Mouse (Mus musculus): Measurements from ENCODE around the gene Gm20547.

Gene Gm20547

DNA sequence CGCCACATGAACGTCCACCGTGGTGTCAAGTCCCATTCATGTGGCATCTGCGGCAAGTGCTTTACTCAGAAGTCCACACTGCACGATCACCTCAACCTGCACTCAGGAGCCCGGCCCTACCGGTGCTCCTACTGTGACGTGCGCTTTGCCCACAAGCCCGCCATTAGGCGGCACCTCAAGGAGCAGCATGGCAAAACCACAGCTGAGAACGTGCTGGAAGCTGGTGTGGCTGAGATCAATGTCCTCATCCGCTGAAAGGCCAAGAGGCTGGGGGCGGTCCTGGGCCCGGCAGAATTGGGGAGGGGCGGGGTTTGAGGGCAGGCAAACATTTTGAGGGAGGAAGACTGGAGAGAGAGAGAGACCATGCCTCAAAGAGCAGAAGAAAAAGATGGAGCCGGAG, 14.5 kb upstream of the Gm20547 start:
- DNase-seq (ENCODE audit: low spot score in 2 of 2): no peak

DNA sequence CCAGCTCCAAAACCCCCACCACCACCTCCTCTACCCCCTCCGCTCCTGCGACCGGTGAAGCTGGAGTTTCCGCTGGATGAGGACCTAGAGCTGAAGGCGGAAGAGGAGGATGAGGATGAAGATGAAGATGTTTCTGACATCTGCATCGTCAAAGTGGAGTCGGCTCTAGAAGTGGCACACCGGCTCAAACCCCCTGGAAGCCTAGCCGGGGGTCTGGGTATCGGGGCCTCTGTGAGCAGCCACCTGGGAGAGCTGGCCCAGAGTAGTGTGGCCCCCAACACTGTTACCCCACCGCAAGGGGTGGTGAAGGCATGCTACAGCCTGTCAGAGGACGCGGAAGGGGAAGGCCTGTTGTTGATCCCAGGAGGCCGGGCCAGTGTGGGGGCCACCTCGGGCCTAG, 13.9 kb upstream of the Gm20547 start:
- no peak for DNase-seq (ENCODE audit: low spot score in 2 of 2)

DNA sequence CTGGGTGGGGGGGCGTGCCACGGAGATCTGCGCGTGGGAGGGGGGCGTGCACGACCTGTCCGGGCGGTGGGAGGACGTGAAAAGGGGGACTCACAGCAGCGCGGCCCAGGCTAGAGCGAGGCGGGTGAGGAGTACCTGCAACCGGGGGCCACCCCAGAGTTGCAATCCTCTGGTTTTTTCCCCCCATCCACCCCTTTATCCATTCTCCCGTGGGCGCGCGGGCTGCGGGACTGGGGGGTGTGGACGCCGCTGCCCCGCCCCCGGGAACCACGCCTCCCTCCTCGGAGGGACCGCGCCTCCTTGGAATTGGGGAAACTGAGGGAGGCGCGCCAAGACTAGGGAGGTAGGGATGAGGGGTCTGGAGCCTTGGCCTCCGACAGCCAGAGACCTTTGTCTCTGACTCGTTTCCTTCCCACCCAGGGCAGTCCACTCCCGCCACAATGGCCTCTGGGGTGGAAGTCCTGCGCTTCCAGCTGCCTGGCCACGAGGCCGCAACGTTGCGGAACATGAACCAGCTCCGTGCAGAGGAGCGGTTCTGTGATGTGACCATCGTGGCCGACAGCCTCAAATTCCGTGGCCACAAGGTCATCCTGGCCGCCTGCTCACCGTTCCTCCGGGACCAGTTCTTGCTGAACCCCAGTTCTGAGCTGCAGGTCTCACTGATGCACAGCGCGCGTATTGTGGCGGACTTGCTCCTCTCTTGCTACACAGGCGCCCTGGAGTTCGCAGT, 13.1 kb upstream of the Gm20547 start:
- peak; percentile 30 to 56 for DNase-seq (ENCODE audit: low spot score in 2 of 2)

- DNase-seq (ENCODE audit: low spot score in 2 of 2): peak; percentile 85 to 93
Observed at GRCm38 (mm10) chr17:34894074-34894597, 12.3 kb upstream of the Gm20547 start.

- DNase-seq (ENCODE audit: low spot score in 2 of 2): no peak
Observed at GRCm38 (mm10) chr17:34893072-34893824, 11.4 kb upstream of the Gm20547 start.

DNA sequence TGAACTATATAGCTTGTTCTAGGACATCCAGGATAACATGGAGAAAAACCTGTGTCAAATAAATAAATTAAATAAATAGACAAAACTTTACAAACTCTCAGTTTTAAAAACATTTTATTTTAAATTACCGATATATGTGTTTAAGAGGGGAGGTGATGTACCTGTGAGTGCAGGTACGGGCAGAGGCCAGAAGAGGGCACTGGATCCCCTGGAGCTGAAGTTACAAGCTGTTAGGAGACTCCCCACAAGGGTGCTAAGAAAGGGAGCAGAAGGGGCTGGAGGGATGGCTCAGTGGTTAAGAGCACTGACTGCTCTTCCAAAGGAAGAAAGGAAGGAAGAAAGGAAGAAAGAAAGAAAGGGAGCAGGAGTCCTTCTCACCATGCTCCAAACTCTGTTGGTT, 9.5 kb upstream of the Gm20547 start:
- DNase-seq (ENCODE audit: low spot score in 2 of 2): no peak

DNA sequence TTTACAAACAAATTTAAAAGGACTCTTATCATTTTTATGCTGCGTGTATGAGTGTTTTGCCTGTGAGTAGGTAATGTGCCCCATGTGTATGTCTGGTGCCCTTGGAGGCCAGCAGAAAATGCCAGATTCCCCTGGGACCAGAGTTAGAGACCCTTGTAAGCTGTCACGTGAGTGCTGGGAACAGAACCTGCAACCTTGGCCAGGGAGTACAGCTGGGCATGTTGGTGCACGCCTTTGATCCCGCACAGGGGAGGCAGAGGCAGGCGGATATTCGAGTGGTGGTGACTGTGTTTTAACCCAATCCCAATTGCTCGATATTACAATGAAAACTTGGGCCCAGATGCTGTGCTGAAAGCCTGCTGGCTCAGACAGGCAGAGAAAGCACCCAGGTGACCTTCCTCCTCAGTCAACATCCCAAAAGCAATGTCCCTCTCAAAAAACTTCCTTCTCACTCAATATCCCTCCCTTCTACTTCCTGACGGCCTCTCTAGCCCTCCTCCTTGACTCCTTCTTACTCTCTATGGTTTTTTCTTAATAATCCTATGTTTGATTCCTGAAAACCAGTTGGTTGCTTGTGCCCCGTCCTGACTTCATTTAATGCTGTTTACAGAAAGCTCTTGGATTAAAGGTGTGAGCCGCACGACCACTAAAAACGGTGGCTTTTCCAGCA, 8.4 kb upstream of the Gm20547 start:
- no peak for DNase-seq (ENCODE audit: low spot score in 2 of 2)

GRCm38 (mm10) chr17:34887942-34888341, 6.1 kb upstream of the Gm20547 start:
- DNase-seq (ENCODE audit: low spot score in 2 of 2): no peak

DNA sequence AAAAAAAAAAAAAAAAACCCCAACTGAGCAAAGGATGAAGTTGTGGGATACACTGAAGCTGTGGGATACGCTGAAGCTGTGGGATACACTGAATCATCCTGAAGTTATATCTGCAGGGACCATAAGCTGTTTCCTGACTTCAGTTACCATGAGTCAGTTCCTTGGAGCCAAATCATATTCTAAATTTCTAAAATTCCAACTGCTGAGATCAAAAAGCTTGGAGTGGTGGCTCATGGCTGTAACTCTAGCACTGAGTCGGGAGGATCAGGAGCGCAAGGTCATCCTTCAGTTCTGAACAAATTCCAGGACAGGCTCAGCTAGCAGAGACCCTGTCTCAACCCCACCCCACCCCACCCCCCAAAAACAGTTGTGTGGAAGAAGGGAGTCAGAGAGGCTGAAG, 3.8 kb upstream of the Gm20547 start:
- DNase-seq (ENCODE audit: low spot score in 2 of 2): no peak

DNA sequence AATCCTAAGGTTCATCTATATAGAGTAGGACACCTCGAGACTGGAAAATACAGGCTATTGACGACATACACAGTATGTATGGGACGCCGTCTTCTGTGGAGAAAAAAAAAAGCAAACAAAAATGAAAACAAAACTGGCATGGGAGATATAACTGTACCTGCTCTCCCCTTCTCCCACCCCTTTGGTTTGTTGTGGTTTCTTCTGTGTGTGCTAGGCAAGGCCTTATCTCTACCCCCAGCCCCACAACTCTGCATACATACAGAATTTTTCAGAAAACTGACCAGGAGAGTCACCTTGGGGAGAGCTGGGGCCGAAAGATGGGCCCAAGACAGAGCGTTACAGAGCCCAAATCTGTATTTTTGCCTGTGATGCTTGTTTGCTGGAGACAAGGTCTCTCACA, 2.9 kb upstream of the Gm20547 start:
- DNase-seq (ENCODE audit: low spot score in 2 of 2): no peak

GRCm38 (mm10) chr17:34883332-34883731, 1.5 kb upstream of the Gm20547 start:
- DNase-seq (ENCODE audit: low spot score in 2 of 2): no peak

GRCm38 (mm10) chr17:34881166-34881565, 676 bp downstream of the Gm20547 start:
- DNase-seq (ENCODE audit: low spot score in 2 of 2): no peak

DNA sequence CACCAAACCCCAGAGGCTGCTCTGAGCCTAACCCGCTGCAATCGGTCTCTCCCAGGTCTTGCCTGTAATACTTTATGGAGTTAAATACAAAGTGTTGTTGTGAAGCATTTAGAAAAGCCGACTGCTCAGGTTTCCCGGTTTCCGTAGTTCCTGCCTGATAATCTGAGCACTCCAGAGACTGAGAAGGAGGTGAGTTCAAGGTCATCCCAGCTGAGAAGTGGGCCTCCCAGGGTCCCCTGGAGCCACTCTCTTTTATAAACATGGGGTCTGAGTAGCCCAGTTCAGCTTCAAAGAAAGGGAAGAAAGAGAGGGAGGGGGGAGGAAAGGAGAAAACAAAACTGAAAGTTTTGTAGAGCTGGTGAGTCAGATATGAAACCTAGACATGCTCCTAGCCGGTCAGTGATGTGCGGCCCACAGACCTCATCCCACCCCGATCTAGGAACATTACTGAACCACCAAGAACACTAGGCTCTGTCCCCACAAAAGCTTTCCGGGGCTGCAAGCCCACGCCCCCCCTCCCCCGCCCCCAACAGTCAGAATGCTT, 2.4 kb downstream of the Gm20547 start, which contains the start of gene Zbtb12:
TSS of gene Zbtb12 (plus strand) at position 148 of the 544 bp plus-strand sequence.
- DNase-seq (ENCODE audit: low spot score in 2 of 2): no peak

DNA sequence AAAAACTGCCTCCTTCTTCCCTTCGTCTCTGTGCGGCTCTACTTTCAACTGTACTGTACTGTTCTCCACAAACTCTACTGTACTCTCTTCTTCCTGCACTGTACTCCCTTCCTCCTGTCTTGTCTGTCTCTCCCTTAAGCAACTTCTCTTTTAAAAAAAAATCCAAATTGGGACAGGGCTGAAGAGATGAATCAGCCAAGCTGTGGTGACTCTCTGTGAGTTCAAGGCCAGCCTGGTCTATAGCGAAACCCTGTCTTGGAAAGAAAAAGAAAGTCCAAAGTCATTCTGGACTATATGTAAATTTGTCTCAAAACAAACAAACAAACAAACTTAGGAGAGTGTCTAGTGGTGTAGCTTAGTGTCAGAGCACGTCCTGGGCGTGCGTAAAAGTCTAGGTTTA, 7.5 kb downstream of the Gm20547 start:
- no peak for DNase-seq (ENCODE audit: low spot score in 2 of 2)

DNA sequence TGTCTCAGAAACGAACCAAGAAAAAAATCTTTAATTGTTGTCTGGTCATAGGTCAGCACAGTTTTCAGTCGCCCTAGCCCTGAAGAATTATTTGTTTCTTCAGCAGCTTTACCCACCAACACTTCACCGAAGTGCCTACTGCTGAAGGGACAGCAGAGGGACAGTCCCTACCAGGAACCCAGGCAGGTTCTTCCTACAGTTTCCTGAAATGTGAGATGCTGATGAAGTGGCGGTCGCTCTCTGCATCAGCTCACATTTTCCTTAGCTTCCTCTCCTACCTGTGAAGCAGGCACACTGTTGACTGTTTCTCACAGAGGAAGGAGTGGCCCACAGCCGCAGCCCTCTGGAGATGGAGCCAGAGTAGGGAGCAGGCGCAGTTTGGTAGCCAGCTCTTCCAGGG, 15.9 kb downstream of the Gm20547 start:
- no peak for DNase-seq (ENCODE audit: low spot score in 2 of 2)

- DNase-seq (ENCODE audit: low spot score in 2 of 2): no peak
Observed at GRCm38 (mm10) chr17:34862416-34863081, 19.3 kb downstream of the Gm20547 start, which contains the start of gene Cfb. Gene Cfb (minus strand): TSS chr17:34862518.

- peak in 1 of 2 experiments; percentile 40 for DNase-seq (ENCODE audit: low spot score in 2 of 2)
Observed at GRCm38 (mm10) chr17:34861704-34862415, 20.0 kb downstream of the Gm20547 start.

- no peak for DNase-seq (ENCODE audit: low spot score in 2 of 2)
Observed at GRCm38 (mm10) chr17:34860514-34860913, 21.3 kb downstream of the Gm20547 start.

- DNase-seq (ENCODE audit: low spot score in 2 of 2): no peak
Observed at GRCm38 (mm10) chr17:34858670-34859069, 23.2 kb downstream of the Gm20547 start.

DNA sequence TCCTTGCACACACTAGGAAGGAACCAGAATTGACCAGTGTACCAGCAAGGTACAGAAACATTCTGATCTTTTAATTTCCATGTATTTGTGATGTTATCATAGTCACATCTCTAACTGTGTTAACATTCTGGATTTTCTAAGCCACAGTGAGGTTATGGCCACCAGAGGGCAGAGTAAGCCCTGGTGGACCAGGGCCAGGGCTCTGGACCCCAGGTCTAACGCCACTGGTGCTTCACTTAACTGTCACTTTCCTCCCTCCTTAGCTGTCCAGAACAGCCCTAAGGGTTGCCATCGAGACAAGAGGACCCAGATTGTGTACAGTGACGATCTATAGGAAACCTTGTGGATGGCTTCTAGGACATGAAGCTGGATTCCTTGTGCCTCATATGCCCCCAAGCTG, 26.0 kb downstream of the Gm20547 start:
- peak in 1 of 2 experiments; percentile 33 for DNase-seq (ENCODE audit: low spot score in 2 of 2)

- DNase-seq (ENCODE audit: low spot score in 2 of 2): no peak
Observed at GRCm38 (mm10) chr17:34854761-34855160, 27.1 kb downstream of the Gm20547 start.

Measured in urinary bladder, postnatal 36 days (tissue).